Mouse (Mus musculus) kidney, embryonic 15.5 days (tissue): ENCODE data around the gene Krtap4-13. TPM values are rescaled to one million over a fixed set of nuclear protein-coding genes. Genes with fewer than 3 reads are reported as not detected.
"Not testable (repeated sequence)": the region's sequence is repeated elsewhere in the genome, so short reads cannot be mapped to it uniquely, and the experiment has no call there.

Experiments used
- ATAC-seq: fragments of 200-750 bp; cut with Nextera tagmentation; replicated peaks from 2 replicates; pipeline ENCODE4 v1.8.0; 2017; ENCODE audit warnings: moderate TSS enrichment; ENCODE audit not compliant: low FRiP score
- H3K27ac ChIP-seq: fragments of 300-500 bp; sonication (generic); 2 replicates; pipeline ENCODE4 v1.5.1; 2015; ENCODE audit warnings: mild to moderate bottlenecking, inconsistent platforms
- H3K27me3 ChIP-seq: fragments of 300-500 bp; sonication (generic); 2 replicates; pipeline ENCODE4 v1.6.1; 2015; ENCODE audit warnings: inconsistent platforms
- H3K36me3 ChIP-seq: fragments of 300-500 bp; sonication (generic); 2 replicates; pipeline ENCODE4 v1.6.1; 2015; ENCODE audit warnings: inconsistent platforms
- H3K4me1 ChIP-seq: fragments of 300-500 bp; sonication (generic); 2 replicates; pipeline ENCODE4 v1.6.1; 2015; ENCODE audit warnings: inconsistent platforms
- H3K4me2 ChIP-seq: fragments of 300-500 bp; sonication (generic); 2 replicates; pipeline ENCODE4 v1.6.1; 2015; ENCODE audit warnings: moderate library complexity, mild to moderate bottlenecking, inconsistent platforms
- H3K4me3 ChIP-seq: fragments of 300-500 bp; sonication (generic); replicated peaks from 2 replicates; pipeline ENCODE4 v1.5.1; 2015; ENCODE audit warnings: mild to moderate bottlenecking, inconsistent platforms
- H3K9ac ChIP-seq: fragments of 300-500 bp; sonication (generic); 2 replicates; pipeline ENCODE4 v1.6.1; 2015; ENCODE audit warnings: mild to moderate bottlenecking, inconsistent platforms
- H3K9me3 ChIP-seq: fragments of 300-500 bp; sonication (generic); replicated peaks from 2 replicates; pipeline ENCODE4 v1.6.1; 2016; ENCODE audit warnings: inconsistent platforms
- WGBS: fragments of 180-500 bp; shearing (Covaris S2); methylation state at CpG from one replicate; pipeline ENCODE4 v1.1.7; 2015; ENCODE audit warnings: mixed read lengths; 5-methylcytosine and 5-hydroxymethylcytosine counted together
- polyA plus RNA-seq: library from polyadenylated mRNA; unstranded; fragments of >200 nt; fragmentation: Nextera tagmentation; extraction: Ambion mirVana; gene quantifications from 2 replicates; pipeline ENCODE4 v1.2.1, GENCODE M21; 2015

Gene Krtap4-13
- polyA plus RNA-seq, result not detected in 2 replicates

- ATAC-seq, H3K27ac ChIP-seq, H3K4me3 ChIP-seq, H3K27me3 ChIP-seq, H3K9me3 ChIP-seq, H3K4me2 ChIP-seq, H3K9ac ChIP-seq, H3K36me3 ChIP-seq, H3K4me1 ChIP-seq: not testable (repeated sequence)
These were observed at the start of gene Krtap4-13 for GRCm38 (mm10) chr11:99809792-99810191. Krtap4-13 (minus strand) TSS chr11:99809892.

- no peaks in the 10 kb centered on the region for H3K9me3 ChIP-seq
- ATAC-seq, result no peak
- H3K4me3 ChIP-seq, result no peak overlapping the region
- no peaks in the 10 kb centered on the region for H3K27me3 ChIP-seq
- H3K36me3 ChIP-seq, result no peaks in the 10 kb centered on the region
- H3K4me1 ChIP-seq, result no peaks in the 10 kb centered on the region
- no peak overlapping the region for H3K9ac ChIP-seq
- WGBS, result 76% methylated on average over 2 of the region's 2 CpGs
- H3K4me2 ChIP-seq, result no peak overlapping the region
- no peak overlapping the region for H3K27ac ChIP-seq
These were observed 49.1 kb upstream of the Krtap4-13 start for GRCm38 (mm10) chr11:99858761-99859160.

GRCm38 (mm10) chr11:99857617-99858016, 47.9 kb upstream of the Krtap4-13 start, which contains the start of gene Gm11568:
Gm11568 (plus strand) TSS chr11:99857917.
- Histone ChIP-seq H3K9ac (no peak within 1 kb of the TSS), H3K4me2 (no peak within 1 kb of the TSS), H3K4me3 (no peak within 1 kb of the TSS), H3K27ac (no peak within 1 kb of the TSS), H3K9me3 (no peaks in the 10 kb centered on the region), H3K4me1 (no peaks in the 10 kb centered on the region), H3K27me3 (no peaks in the 10 kb centered on the region), H3K36me3 (no peaks in the 10 kb centered on the region)
- 85% methylated on average over 2 of the region's 2 CpGs for WGBS
- ATAC-seq, result no peak

- Histone ChIP-seq H3K4me1 (no peaks in the 10 kb centered on the region), H3K27ac (no peak overlapping the region), H3K9me3 (no peaks in the 10 kb centered on the region), H3K4me2 (no peak overlapping the region), H3K9ac (no peak overlapping the region), H3K36me3 (no peaks in the 10 kb centered on the region), H3K27me3 (no peaks in the 10 kb centered on the region), H3K4me3 (no peak overlapping the region)
- WGBS, result 60% methylated on average over 3 of the region's 3 CpGs
- no peak for ATAC-seq
These were observed 44.4 kb upstream of the Krtap4-13 start for GRCm38 (mm10) chr11:99854121-99854520.

GRCm38 (mm10) chr11:99851508-99851907, 41.8 kb upstream of the Krtap4-13 start, which contains the start of gene Krtap4-16:
Krtap4-16 (minus strand) TSS chr11:99851608.
- Histone ChIP-seq H3K4me1 (no peaks in the 10 kb centered on the region), H3K27ac (no peak within 1 kb of the TSS), H3K27me3 (no peaks in the 10 kb centered on the region), H3K9me3 (no peaks in the 10 kb centered on the region), H3K9ac (no peak within 1 kb of the TSS), H3K4me3 (no peak within 1 kb of the TSS), H3K4me2 (no peak within 1 kb of the TSS), H3K36me3 (no peaks in the 10 kb centered on the region)
- no peak for ATAC-seq

GRCm38 (mm10) chr11:99846746-99847145, 37.1 kb upstream of the Krtap4-13 start:
- ATAC-seq, result no peak
- no peak overlapping the region for H3K4me2 ChIP-seq
- no peaks in the 10 kb centered on the region for H3K9me3 ChIP-seq
- H3K27me3 ChIP-seq, result no peaks in the 10 kb centered on the region
- 89% methylated on average over 2 of the region's 2 CpGs for WGBS
- H3K4me3 ChIP-seq, result no peak overlapping the region
- H3K27ac ChIP-seq, result no peak overlapping the region
- no peaks in the 10 kb centered on the region for H3K4me1 ChIP-seq
- no peak overlapping the region for H3K9ac ChIP-seq
- H3K36me3 ChIP-seq, result no peaks in the 10 kb centered on the region

GRCm38 (mm10) chr11:99842185-99842584, 32.5 kb upstream of the Krtap4-13 start:
- no peak overlapping the region for H3K27ac ChIP-seq
- no peak overlapping the region for H3K4me2 ChIP-seq
- H3K4me3 ChIP-seq, result no peak overlapping the region
- H3K4me1 ChIP-seq, result no peaks in the 10 kb centered on the region
- H3K9ac ChIP-seq, result no peak overlapping the region
- H3K36me3 ChIP-seq, result no peaks in the 10 kb centered on the region
- WGBS, result 19% methylated on average over 1 of the region's 1 CpGs
- ATAC-seq, result no peak
- no peaks in the 10 kb centered on the region for H3K9me3 ChIP-seq
- H3K27me3 ChIP-seq, result no peaks in the 10 kb centered on the region

GRCm38 (mm10) chr11:99837966-99838365, 28.3 kb upstream of the Krtap4-13 start, which contains the start of gene 2300003K06Rik:
2300003K06Rik (minus strand) TSS chr11:99838066.
- ATAC-seq, result no peak
- no peak within 1 kb of the TSS for H3K9ac ChIP-seq
- no peaks in the 10 kb centered on the region for H3K4me1 ChIP-seq
- H3K4me3 ChIP-seq, result no peak within 1 kb of the TSS
- H3K9me3 ChIP-seq, result no peaks in the 10 kb centered on the region
- H3K27me3 ChIP-seq, result no peaks in the 10 kb centered on the region
- no peak within 1 kb of the TSS for H3K27ac ChIP-seq
- H3K4me2 ChIP-seq, result no peak within 1 kb of the TSS
- H3K36me3 ChIP-seq, result no peaks in the 10 kb centered on the region
- WGBS, result 78% methylated on average over 1 of the region's 1 CpGs

GRCm38 (mm10) chr11:99815566-99815965, 5.9 kb upstream of the Krtap4-13 start, which contains the start of gene Gm11564:
Gm11564 (minus strand) TSS chr11:99815666.
- not testable (repeated sequence) for H3K9me3 ChIP-seq, H3K4me2 ChIP-seq, ATAC-seq, H3K27ac ChIP-seq, H3K4me1 ChIP-seq, H3K36me3 ChIP-seq, H3K9ac ChIP-seq, H3K27me3 ChIP-seq, H3K4me3 ChIP-seq
- 72% methylated on average over 2 of the region's 2 CpGs for WGBS

GRCm38 (mm10) chr11:99804346-99804745, 5.3 kb downstream of the Krtap4-13 start, which contains the start of gene Gm11554:
Gm11554 (minus strand) TSS chr11:99804446.
- not testable (repeated sequence) for H3K36me3 ChIP-seq, H3K4me1 ChIP-seq, H3K9me3 ChIP-seq, H3K27me3 ChIP-seq, ATAC-seq, H3K9ac ChIP-seq, H3K4me3 ChIP-seq, H3K27ac ChIP-seq, H3K4me2 ChIP-seq
- WGBS, result no CpG with 5 or more reads among the region's 1 CpGs

- H3K4me3 ChIP-seq, H3K36me3 ChIP-seq, H3K27ac ChIP-seq, H3K4me1 ChIP-seq, H3K9ac ChIP-seq, ATAC-seq, H3K27me3 ChIP-seq, H3K9me3 ChIP-seq, H3K4me2 ChIP-seq: not testable (repeated sequence)
- no CpG with 5 or more reads among the region's 1 CpGs for WGBS
These were observed 10.9 kb downstream of the Krtap4-13 start, which contains the start of gene Gm11569 for GRCm38 (mm10) chr11:99798832-99799231. Gm11569 (minus strand) TSS chr11:99798932.

GRCm38 (mm10) chr11:99793367-99793766, 16.3 kb downstream of the Krtap4-13 start, which contains the start of gene Gm11596:
Gm11596 (minus strand) TSS chr11:99793467.
- Histone ChIP-seq H3K36me3 (no peaks in the 10 kb centered on the region), H3K9me3 (no peaks in the 10 kb centered on the region), H3K4me1 (no peaks in the 10 kb centered on the region), H3K27ac (no peak within 1 kb of the TSS), H3K4me2 (no peak within 1 kb of the TSS), H3K4me3 (no peak within 1 kb of the TSS), H3K9ac (no peak within 1 kb of the TSS), H3K27me3 (no peaks in the 10 kb centered on the region)
- no peak for ATAC-seq
- 68% methylated on average over 2 of the region's 2 CpGs for WGBS

GRCm38 (mm10) chr11:99784900-99785299, 24.8 kb downstream of the Krtap4-13 start, which contains the start of gene Krtap4-9:
Krtap4-9 (plus strand) TSS chr11:99785200.
- not testable (repeated sequence) for H3K4me3 ChIP-seq, H3K27ac ChIP-seq, H3K9ac ChIP-seq, H3K36me3 ChIP-seq, H3K9me3 ChIP-seq, H3K27me3 ChIP-seq, H3K4me1 ChIP-seq, H3K4me2 ChIP-seq, ATAC-seq
